Mouse (Mus musculus) frontal cortex, postnatal 10 days (tissue): Measurements from ENCODE around the gene Tmem123.

Source experiments
- DNase-seq, 2 experiments: peaks; one replicate each; pipeline ENCODE4 v3.0.0; 2022; ENCODE audit warnings: low spot score in 2 of 2, mixed read lengths in 1 of 2

Tmem123 gene

GRCm38 (mm10) chr9:7828706-7829105 lies 64.9 kb downstream of the Tmem123 start:
- no peak for DNase-seq

- no peak for DNase-seq
These were observed 66.0 kb downstream of the Tmem123 start for GRCm38 (mm10) chr9:7829531-7830528.

- DNase-seq = no peak
These were observed 69.6 kb downstream of the Tmem123 start for GRCm38 (mm10) chr9:7833421-7833820.

- DNase-seq = no peak
These were observed 71.5 kb downstream of the Tmem123 start for GRCm38 (mm10) chr9:7835302-7835701.

GRCm38 (mm10) chr9:7836331-7836730 lies 72.5 kb downstream of the Tmem123 start:
- peak; percentile 35 to 41 for DNase-seq

- DNase-seq = peak; percentile 91 to 95
These were observed 73.3 kb downstream of the Tmem123 start, which contains the start of gene Birc2 for GRCm38 (mm10) chr9:7836905-7837805. Gene Birc2 (minus strand): TSS chr9:7837064.

- DNase-seq = no peak
These were observed 74.1 kb downstream of the Tmem123 start for GRCm38 (mm10) chr9:7837806-7838440.

GRCm38 (mm10) chr9:7841221-7841620 lies 77.4 kb downstream of the Tmem123 start:
- no peak for DNase-seq
